Mouse (Mus musculus): ENCODE data around the gene Hyls1. TPM values are rescaled to one million over a fixed set of nuclear protein-coding genes. Genes with fewer than 3 reads are reported as not detected.

Gene Hyls1
- polyA plus RNA-seq, 1 experiment from 2014 or later: 21.3 TPM

DNA sequence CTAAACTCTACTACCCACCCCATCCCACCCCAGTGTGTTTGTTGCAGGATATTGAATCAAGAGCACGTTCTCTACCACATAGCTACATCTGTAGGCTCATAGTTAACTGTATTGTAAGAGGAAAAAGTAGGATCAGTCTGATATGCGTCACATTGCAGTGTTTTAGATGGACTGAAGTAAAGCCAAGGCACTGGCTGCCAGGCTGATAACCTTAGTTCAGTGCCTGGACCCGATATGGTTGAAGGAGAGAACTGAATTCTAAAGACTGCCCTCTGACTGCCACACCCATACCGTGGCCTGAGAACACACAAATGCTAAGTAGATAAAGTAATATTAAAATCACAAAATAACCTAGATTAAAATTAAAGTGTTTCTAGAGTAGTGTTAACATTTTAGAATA, 34.3 kb downstream of the Hyls1 start:
- H3K27me3 ChIP-seq (ENCODE audit: control insufficient read depth, insufficient read depth, low read length): no peaks in the 10 kb centered on the region
- H3K4me2 ChIP-seq (ENCODE audit: low read length): no peak overlapping the region
- no peaks in the 10 kb centered on the region for H3K4me1 ChIP-seq (ENCODE audit: control insufficient read depth, insufficient read depth, low read length)
- no peak overlapping the region for H3K27ac ChIP-seq (replicated peaks; ENCODE audit: low read depth, low read length)
- no peak overlapping the region for H3K9ac ChIP-seq (replicated peaks; ENCODE audit: low read length)
- H3K36me3 ChIP-seq (ENCODE audit: control insufficient read depth, insufficient read depth, low read length): peaks cover 6% of the 10 kb centered on the region; the same call in 1 of the 2 replicates
- DNase-seq (no peak), ATAC-seq (ENCODE audit: low FRiP score, low TSS enrichment) (no peak)
- H3K9me3 ChIP-seq (ENCODE audit: control insufficient read depth, low read length): no peaks in the 10 kb centered on the region
- 79% methylated on average over 4 of the region's 4 CpGs for WGBS
- no peak overlapping the region for H3K4me3 ChIP-seq (replicated peaks; ENCODE audit: low read depth, low read length)

DNA sequence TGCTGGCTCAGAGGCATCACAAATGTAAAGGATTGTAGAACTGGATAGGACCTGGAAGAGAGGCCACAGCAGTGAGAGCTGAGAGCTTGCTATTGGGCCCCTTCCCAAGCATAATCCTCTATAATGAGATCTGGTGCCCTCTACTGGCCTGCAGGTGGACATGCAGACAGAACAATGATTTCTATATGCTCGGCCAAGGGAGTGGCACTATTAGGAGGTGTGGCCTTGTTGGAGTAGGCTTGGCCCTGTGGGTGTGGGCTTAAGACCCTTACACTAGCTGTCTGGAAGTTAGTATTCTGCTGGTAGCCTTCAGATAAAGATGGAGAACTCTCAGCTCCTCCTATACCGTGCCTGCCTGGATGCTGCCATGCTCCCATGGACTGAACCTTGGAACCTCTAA, 35.1 kb downstream of the Hyls1 start:
- Histone ChIP-seq H3K9me3 (ENCODE audit: control insufficient read depth, low read length) (no peaks in the 10 kb centered on the region), H3K36me3 (ENCODE audit: control insufficient read depth, insufficient read depth, low read length) (peaks cover 2% of the 10 kb centered on the region; the same call in 1 of the 2 replicates), H3K4me2 (ENCODE audit: low read length) (no peak overlapping the region), H3K4me3 (replicated peaks; ENCODE audit: low read depth, low read length) (no peak overlapping the region), H3K9ac (replicated peaks; ENCODE audit: low read length) (no peak overlapping the region), H3K27me3 (ENCODE audit: control insufficient read depth, insufficient read depth, low read length) (no peaks in the 10 kb centered on the region), H3K4me1 (ENCODE audit: control insufficient read depth, insufficient read depth, low read length) (no peaks in the 10 kb centered on the region), H3K27ac (replicated peaks; ENCODE audit: low read depth, low read length) (no peak overlapping the region)
- DNase-seq (peak; percentile 90), ATAC-seq (ENCODE audit: low FRiP score, low TSS enrichment) (peak; percentile 85)
- WGBS: 9% methylated on average over 2 of the region's 2 CpGs

DNA sequence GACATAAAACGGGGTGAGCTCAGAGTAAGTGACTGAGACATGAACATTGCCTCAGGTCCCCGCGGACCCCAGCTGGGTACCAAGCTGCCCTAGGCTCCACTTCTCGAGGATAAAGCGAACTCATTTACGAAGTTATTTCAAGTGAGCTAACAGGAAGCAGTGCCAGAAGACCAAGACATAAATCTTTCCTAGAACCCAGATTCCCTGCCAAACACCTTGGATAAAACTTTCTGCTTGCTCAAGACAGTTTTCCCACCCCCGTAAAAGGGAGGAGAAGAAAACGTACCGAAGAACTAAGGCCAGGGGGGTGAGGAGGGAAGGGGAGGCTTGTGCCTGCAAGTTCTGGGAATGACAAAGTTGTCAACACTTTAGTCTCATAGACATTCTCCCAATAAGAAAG, 36.9 kb downstream of the Hyls1 start:
- Histone ChIP-seq H3K4me1 (ENCODE audit: control insufficient read depth, insufficient read depth, low read length) (no peaks in the 10 kb centered on the region), H3K4me2 (ENCODE audit: low read length) (no peak overlapping the region), H3K27me3 (ENCODE audit: control insufficient read depth, insufficient read depth, low read length) (no peaks in the 10 kb centered on the region), H3K9me3 (ENCODE audit: control insufficient read depth, low read length) (no peaks in the 10 kb centered on the region), H3K4me3 (replicated peaks; ENCODE audit: low read depth, low read length) (no peak overlapping the region), H3K27ac (replicated peaks; ENCODE audit: low read depth, low read length) (no peak overlapping the region), H3K36me3 (ENCODE audit: control insufficient read depth, insufficient read depth, low read length) (no peaks in the 10 kb centered on the region), H3K9ac (replicated peaks; ENCODE audit: low read length) (no peak overlapping the region)
- ATAC-seq (ENCODE audit: low FRiP score, low TSS enrichment) (no peak), DNase-seq (no peak)
- 84% methylated on average over 9 of the region's 9 CpGs for WGBS

DNA sequence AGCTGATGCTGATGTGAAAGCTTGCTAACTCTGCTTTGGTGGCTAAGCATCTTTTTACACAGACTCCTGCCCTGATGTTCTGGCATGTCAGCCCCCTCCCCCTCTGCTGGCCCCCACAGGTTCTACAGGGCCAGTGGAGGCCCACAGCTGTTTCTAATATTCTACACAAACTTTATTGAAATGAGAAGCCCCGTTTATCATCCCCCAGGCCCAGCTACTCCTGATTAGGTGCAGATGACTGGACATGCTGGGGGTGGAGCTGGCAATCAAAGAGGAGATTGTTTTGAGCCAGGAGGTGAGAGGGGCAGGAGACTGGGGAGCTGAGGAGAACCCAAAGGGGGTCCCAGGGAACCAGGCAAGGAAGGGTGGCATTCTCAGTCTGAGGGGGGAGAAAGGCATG, 40.4 kb downstream of the Hyls1 start:
- no peaks in the 10 kb centered on the region for H3K27me3 ChIP-seq (ENCODE audit: control insufficient read depth, insufficient read depth, low read length)
- ATAC-seq (ENCODE audit: low FRiP score, low TSS enrichment): no peak
- no peaks in the 10 kb centered on the region for H3K4me1 ChIP-seq (ENCODE audit: control insufficient read depth, insufficient read depth, low read length)
- DNase-seq: no peak
- H3K9ac ChIP-seq (replicated peaks; ENCODE audit: low read length): no peak overlapping the region
- no peaks in the 10 kb centered on the region for H3K36me3 ChIP-seq (ENCODE audit: control insufficient read depth, insufficient read depth, low read length)
- H3K4me3 ChIP-seq (replicated peaks; ENCODE audit: low read depth, low read length): no peak overlapping the region
- 34% methylated on average over 1 of the region's 1 CpGs for WGBS
- no peak overlapping the region for H3K4me2 ChIP-seq (ENCODE audit: low read length)
- no peak overlapping the region for H3K27ac ChIP-seq (replicated peaks; ENCODE audit: low read depth, low read length)
- no peaks in the 10 kb centered on the region for H3K9me3 ChIP-seq (ENCODE audit: control insufficient read depth, low read length)

DNA sequence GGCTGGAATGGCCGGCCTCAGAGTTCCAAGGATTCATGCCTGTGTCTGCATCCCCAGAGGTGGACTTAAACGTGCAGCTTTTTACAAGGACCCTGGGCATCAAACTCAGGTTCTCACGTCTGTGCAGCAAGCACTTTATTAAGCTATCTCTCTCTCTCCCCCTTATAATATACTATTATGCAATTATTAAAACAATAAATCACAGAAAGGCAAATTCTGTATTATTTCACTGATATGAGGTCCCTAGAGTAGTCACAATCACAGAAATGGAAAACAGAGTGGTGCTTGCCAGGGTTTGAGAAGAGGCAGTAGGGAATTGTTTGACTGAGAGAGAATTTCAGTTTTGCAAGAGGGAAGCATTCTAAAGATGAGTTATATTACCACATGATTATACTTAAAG, 41.1 kb downstream of the Hyls1 start:
- Histone ChIP-seq H3K27ac (replicated peaks; ENCODE audit: low read depth, low read length) (no peak overlapping the region), H3K4me2 (ENCODE audit: low read length) (no peak overlapping the region), H3K27me3 (ENCODE audit: control insufficient read depth, insufficient read depth, low read length) (no peaks in the 10 kb centered on the region), H3K36me3 (ENCODE audit: control insufficient read depth, insufficient read depth, low read length) (no peaks in the 10 kb centered on the region), H3K4me3 (replicated peaks; ENCODE audit: low read depth, low read length) (no peak overlapping the region), H3K9ac (replicated peaks; ENCODE audit: low read length) (no peak overlapping the region), H3K4me1 (ENCODE audit: control insufficient read depth, insufficient read depth, low read length) (peaks cover 2% of the 10 kb centered on the region; the same call in 1 of the 2 replicates), H3K9me3 (ENCODE audit: control insufficient read depth, low read length) (no peaks in the 10 kb centered on the region)
- 70% methylated on average over 3 of the region's 3 CpGs for WGBS
- ATAC-seq (ENCODE audit: low FRiP score, low TSS enrichment) (no peak), DNase-seq (no peak)

DNA sequence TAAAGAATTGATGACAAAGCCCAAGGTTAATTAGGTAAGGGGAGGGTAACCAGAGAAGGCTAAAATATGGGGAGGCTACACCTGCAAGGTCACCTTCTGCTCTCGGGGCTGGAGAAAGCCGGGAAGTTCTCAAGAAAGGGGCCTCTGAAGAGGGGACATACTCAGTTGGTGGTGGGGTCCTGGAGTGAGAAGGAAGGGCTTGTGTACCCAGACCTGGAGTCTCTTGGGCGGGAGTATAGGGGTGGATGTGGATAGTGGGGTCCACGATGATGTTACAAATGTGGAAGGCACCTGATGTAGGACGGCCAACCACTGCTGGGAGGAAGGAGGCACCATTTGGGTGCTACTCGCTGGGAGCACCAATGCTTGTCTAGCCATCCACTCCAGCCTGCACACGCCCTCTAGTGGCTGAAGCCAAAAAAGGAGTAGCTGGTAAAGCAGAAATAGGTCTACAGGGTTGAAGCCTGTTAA, 46.2 kb downstream of the Hyls1 start:
- H3K4me2 ChIP-seq (ENCODE audit: low read length): no peak overlapping the region
- ATAC-seq (ENCODE audit: low FRiP score, low TSS enrichment) (peak; percentile 67), DNase-seq (peak; percentile 85)
- no peaks in the 10 kb centered on the region for H3K36me3 ChIP-seq (ENCODE audit: control insufficient read depth, insufficient read depth, low read length)
- whole genome bisulfite sequencing: 13% methylated on average over 7 of the region's 7 CpGs
- H3K27ac ChIP-seq (replicated peaks; ENCODE audit: low read depth, low read length): no peak overlapping the region
- no peak overlapping the region for H3K4me3 ChIP-seq (replicated peaks; ENCODE audit: low read depth, low read length)
- no peaks in the 10 kb centered on the region for H3K9me3 ChIP-seq (ENCODE audit: control insufficient read depth, low read length)
- no peak overlapping the region for H3K9ac ChIP-seq (replicated peaks; ENCODE audit: low read length)
- no peaks in the 10 kb centered on the region for H3K27me3 ChIP-seq (ENCODE audit: control insufficient read depth, insufficient read depth, low read length)
- peaks cover 10% of the 10 kb centered on the region for H3K4me1 ChIP-seq (ENCODE audit: control insufficient read depth, insufficient read depth, low read length)

DNA sequence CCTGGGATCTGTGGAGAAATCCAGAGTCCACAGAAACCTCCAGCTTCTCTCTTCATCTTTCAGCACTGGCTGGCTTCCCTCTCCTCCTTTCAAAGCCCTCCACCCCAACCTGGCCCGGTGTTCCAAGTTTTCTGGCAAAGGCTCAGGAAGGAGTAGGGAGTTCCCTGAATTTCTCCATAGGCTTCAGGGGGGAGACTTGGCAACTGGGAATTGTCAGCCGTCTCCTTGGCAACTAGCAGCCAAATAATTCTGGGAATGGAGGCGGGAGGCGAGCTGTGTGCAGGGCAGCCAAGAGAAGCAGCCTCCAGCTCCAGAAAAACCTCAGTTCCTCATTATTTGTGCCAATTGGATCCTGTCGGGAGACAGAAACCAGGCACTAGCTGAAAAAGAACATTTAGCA, 46.7 kb downstream of the Hyls1 start:
- H3K4me3 ChIP-seq (replicated peaks; ENCODE audit: low read depth, low read length): no peak overlapping the region
- ATAC-seq (ENCODE audit: low FRiP score, low TSS enrichment): peak; percentile 24; the same call in 1 of the 2 replicates

DNA sequence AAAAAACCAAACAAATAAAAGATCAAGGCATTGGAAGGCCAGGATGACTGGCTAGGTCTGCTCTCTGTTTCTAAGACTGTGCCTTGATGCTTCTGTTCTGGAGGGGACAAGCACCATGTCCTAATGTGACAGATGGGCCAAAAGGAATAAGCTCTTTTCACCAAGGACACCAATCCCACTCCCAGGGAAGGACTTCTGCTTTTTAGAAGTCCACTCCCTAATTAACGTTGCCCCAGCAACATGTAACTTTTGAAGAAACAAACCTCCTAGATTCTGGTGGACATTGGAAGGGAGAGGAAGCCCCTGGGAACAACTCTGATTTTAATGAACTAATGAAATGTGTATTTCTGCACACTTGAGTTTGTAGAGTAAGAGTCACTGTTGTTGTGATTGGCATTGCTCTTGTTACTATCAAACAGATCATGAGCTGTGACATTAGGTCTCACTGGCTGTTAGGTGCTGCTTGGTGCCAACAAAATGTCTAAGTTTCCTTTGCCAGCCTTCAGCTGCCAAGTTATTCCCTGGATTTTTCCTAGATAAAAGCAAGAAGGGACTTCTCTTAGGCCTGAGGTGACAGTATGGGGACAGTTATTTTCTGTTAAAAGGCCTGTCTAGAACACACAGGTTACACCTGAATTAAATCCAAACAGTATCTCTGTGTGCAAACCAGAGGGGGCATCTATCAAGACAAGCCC, 47.2 kb downstream of the Hyls1 start:
- no peak overlapping the region for H3K4me2 ChIP-seq (ENCODE audit: low read length)
- 68% methylated on average over 1 of the region's 1 CpGs for WGBS
- H3K27me3 ChIP-seq (ENCODE audit: control insufficient read depth, insufficient read depth, low read length): no peaks in the 10 kb centered on the region
- DNase-seq: no peak
- no peaks in the 10 kb centered on the region for H3K36me3 ChIP-seq (ENCODE audit: control insufficient read depth, insufficient read depth, low read length)
- H3K4me1 ChIP-seq (ENCODE audit: control insufficient read depth, insufficient read depth, low read length): peaks cover 10% of the 10 kb centered on the region
- H3K9me3 ChIP-seq (ENCODE audit: control insufficient read depth, low read length): no peaks in the 10 kb centered on the region
- ATAC-seq (ENCODE audit: low FRiP score, low TSS enrichment): no peak
- no peak overlapping the region for H3K9ac ChIP-seq (replicated peaks; ENCODE audit: low read length)
- no peak overlapping the region for H3K4me3 ChIP-seq (replicated peaks; ENCODE audit: low read depth, low read length)
- H3K27ac ChIP-seq (replicated peaks; ENCODE audit: low read depth, low read length): no peak overlapping the region

More for the DNA sequence above, 46.7 kb downstream of the Hyls1 start:
- no peak overlapping the region for H3K27ac ChIP-seq (replicated peaks; ENCODE audit: low read depth, low read length)
- H3K9ac ChIP-seq (replicated peaks; ENCODE audit: low read length): no peak overlapping the region
- H3K9me3 ChIP-seq (ENCODE audit: control insufficient read depth, low read length): no peaks in the 10 kb centered on the region
- no peaks in the 10 kb centered on the region for H3K27me3 ChIP-seq (ENCODE audit: control insufficient read depth, insufficient read depth, low read length)
- peak; percentile 72 for DNase-seq
- WGBS: 9% methylated on average over 5 of the region's 5 CpGs
- H3K4me1 ChIP-seq (ENCODE audit: control insufficient read depth, insufficient read depth, low read length): peaks cover 10% of the 10 kb centered on the region
- no peak overlapping the region for H3K4me2 ChIP-seq (ENCODE audit: low read length)
- no peaks in the 10 kb centered on the region for H3K36me3 ChIP-seq (ENCODE audit: control insufficient read depth, insufficient read depth, low read length)

DNA sequence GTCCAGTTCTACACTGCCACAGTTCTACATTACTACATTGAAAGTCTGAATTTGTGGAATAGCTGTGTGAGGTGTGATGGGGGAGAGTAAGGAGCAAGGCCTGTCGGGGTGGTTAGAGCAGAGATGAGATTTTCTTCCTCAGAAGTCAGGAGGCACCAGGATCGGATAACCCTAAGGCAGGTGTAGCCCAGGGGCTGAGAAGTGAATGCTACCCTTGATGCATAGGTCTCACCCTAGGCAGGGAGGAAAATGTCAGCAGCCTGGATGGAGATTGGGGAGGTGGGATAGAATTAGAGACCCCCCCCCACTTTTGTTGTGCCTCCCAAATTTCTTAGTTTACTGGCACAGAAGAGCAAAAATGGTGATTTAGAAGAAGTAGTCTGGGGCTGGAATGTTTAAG, 48.0 kb downstream of the Hyls1 start:
- H3K27ac ChIP-seq (replicated peaks; ENCODE audit: low read depth, low read length): no peak overlapping the region
- ATAC-seq (ENCODE audit: low FRiP score, low TSS enrichment): no peak
- H3K9me3 ChIP-seq (ENCODE audit: control insufficient read depth, low read length): no peaks in the 10 kb centered on the region
- H3K9ac ChIP-seq (replicated peaks; ENCODE audit: low read length): no peak overlapping the region
- DNase-seq: no peak
- 74% methylated on average over 2 of the region's 2 CpGs for WGBS
- peaks cover 10% of the 10 kb centered on the region for H3K4me1 ChIP-seq (ENCODE audit: control insufficient read depth, insufficient read depth, low read length)
- H3K36me3 ChIP-seq (ENCODE audit: control insufficient read depth, insufficient read depth, low read length): no peaks in the 10 kb centered on the region
- H3K27me3 ChIP-seq (ENCODE audit: control insufficient read depth, insufficient read depth, low read length): no peaks in the 10 kb centered on the region
- no peak overlapping the region for H3K4me3 ChIP-seq (replicated peaks; ENCODE audit: low read depth, low read length)
- no peak overlapping the region for H3K4me2 ChIP-seq (ENCODE audit: low read length)

Data from midbrain, embryonic 14.5 days (tissue).